Mouse (Mus musculus) E14TG2a.4 (cell line): ENCODE results near the gene Mmp15.

Source experiments
- CTCF ChIP-seq: conservative IDR thresholded peaks from 2 replicates; pipeline ENCODE4 v1.5.1; 2014; ENCODE audit warnings: low read length
- NANOG ChIP-seq: IDR thresholded peaks from 2 replicates; pipeline ENCODE4 v1.6.1; 2014; ENCODE audit warnings: borderline replicate concordance, low read length, mixed read lengths
- POU5F1 ChIP-seq: IDR thresholded peaks from 2 replicates; pipeline ENCODE4 v1.6.1; 2014; ENCODE audit warnings: low read length, borderline replicate concordance

GRCm38 (mm10) chr8:95401091-95401490, 49.0 kb downstream of the Mmp15 start:
- TF ChIP-seq CTCF (no peak), POU5F1 (no peak), NANOG (no peak)
